8 mouse cellular contexts compared by ENCODE assay signal in the genomic region with DNA sequence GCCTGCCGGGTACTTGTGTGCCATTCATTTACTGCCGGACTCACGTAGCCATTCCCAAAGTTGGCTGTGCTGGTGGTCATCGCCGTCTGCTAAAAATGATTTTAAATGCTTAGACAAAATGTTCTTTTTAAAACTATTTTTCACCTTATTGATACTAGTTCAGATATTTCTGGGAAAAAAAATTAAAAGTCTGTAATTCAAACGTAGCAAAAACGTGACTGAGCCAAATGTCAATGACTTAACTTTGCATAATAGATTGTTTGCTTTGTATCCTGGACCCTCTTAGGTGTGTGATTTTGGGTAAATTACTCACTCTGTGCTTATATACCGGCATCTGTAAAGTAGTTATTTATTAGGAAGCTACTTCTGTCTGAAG. TPM values are rescaled to one million over a fixed set of nuclear protein-coding genes. Genes with fewer than 3 reads are reported as not detected.
DNase-seq lines count a peak whose midpoint lies in the region; ATAC-seq and TF ChIP-seq lines count a peak whose summit lies in the region.

No protein-coding gene starts in this region.

- peak overlapping the region; percentile 73 for H3K4me2 ChIP-seq in heart, embryonic 14.5 days (ENCODE audit: low read length)
- H3K4me2 ChIP-seq in forebrain, embryonic 16.5 days (ENCODE audit: low read length), result peak overlapping the region; percentile 82
- H3K4me2 ChIP-seq in liver, postnatal 0 days (ENCODE audit: low read depth, low read length), result peak overlapping the region; percentile 74

- no peaks in the 10 kb centered on the region for H3K27me3 ChIP-seq in heart, embryonic 14.5 days (ENCODE audit: control insufficient read depth, insufficient read depth, low read length)
- H3K27me3 ChIP-seq in forebrain, embryonic 16.5 days (replicated peaks; ENCODE audit: control insufficient read depth, insufficient read depth, low read length), result no peaks in the 10 kb centered on the region
- H3K27me3 ChIP-seq in liver, postnatal 0 days (ENCODE audit: insufficient read depth, low read length), result no peaks in the 10 kb centered on the region

- TF ChIP-seq CTCF in liver, postnatal 0 days (IDR thresholded peaks at IDR 0.05; ENCODE audit: low read depth), result no peak

- H3K9ac ChIP-seq in heart, embryonic 14.5 days (ENCODE audit: low read length), result peak overlapping the region; percentile 82
- H3K9ac ChIP-seq in ES-E14 (ENCODE audit: insufficient read depth, low read depth, low read length, poor library complexity, severe bottlenecking), result peak overlapping the region; percentile 68
- peak overlapping the region; percentile 63 for H3K9ac ChIP-seq in forebrain, embryonic 16.5 days (replicated peaks; ENCODE audit: low read depth, low read length)
- peak overlapping the region; percentile 65 for H3K9ac ChIP-seq in liver, postnatal 0 days (replicated peaks)

- peak overlapping the region in 1 of 2 experiments; percentile 64; a peak in 2 of 4 replicates for H3K27ac ChIP-seq in heart, embryonic 14.5 days (replicated peaks in 1 of 2; ENCODE audit: control insufficient read depth in 1 of 2, insufficient read depth in 1 of 2, low read depth in 2 of 2, low read length in 2 of 2)
- H3K27ac ChIP-seq in ES-E14 (ENCODE audit: insufficient read depth, low read depth, low read length, poor library complexity, severe bottlenecking), result no peak overlapping the region
- H3K27ac ChIP-seq in forebrain, embryonic 16.5 days (ENCODE audit: low read length), result no peak overlapping the region
- peak overlapping the region; percentile 77 for H3K27ac ChIP-seq in liver, postnatal 0 days (ENCODE audit: low read depth)

- in situ Hi-C loops in ES-E14 (cut with MboI; ENCODE audit: low sequenced_read_pairs in 2 of 2, unreplicated experiment in 2 of 2), result no loop called here

- peaks cover 29% of the 10 kb centered on the region for H3K36me3 ChIP-seq in heart, embryonic 14.5 days (ENCODE audit: control insufficient read depth, insufficient read depth, low read length)
- H3K36me3 ChIP-seq in ES-E14 (ENCODE audit: control insufficient read depth, insufficient read depth, low read length, poor library complexity, severe bottlenecking), result peaks cover 10% of the 10 kb centered on the region
- H3K36me3 ChIP-seq in forebrain, embryonic 16.5 days (ENCODE audit: control insufficient read depth, insufficient read depth), result peaks cover 12% of the 10 kb centered on the region
- peaks cover 11% of the 10 kb centered on the region for H3K36me3 ChIP-seq in liver, postnatal 0 days (replicated peaks; ENCODE audit: insufficient read depth, low read length)

- ATAC-seq in heart, embryonic 14.5 days (ENCODE audit: insufficient number of reproducible peaks, insufficient read depth, low FRiP score, low read depth), result no peak
- ATAC-seq in forebrain, embryonic 16.5 days, result no peak
- no peak for ATAC-seq in liver, postnatal 0 days

- H3K9me3 ChIP-seq in heart, embryonic 14.5 days (ENCODE audit: control insufficient read depth, low read length), result no peaks in the 10 kb centered on the region
- H3K9me3 ChIP-seq in ES-E14 (ENCODE audit: control insufficient read depth, insufficient read depth, low read depth, low read length), result no peaks in the 10 kb centered on the region
- H3K9me3 ChIP-seq in forebrain, embryonic 16.5 days (ENCODE audit: control insufficient read depth, low read length), result no peaks in the 10 kb centered on the region
- H3K9me3 ChIP-seq in liver, postnatal 0 days (ENCODE audit: low read length), result no peaks in the 10 kb centered on the region

- TF ChIP-seq EP300 in liver, postnatal 0 days (IDR thresholded peaks at IDR 0.05; ENCODE audit: low read depth), result no peak

- no peak for DNase-seq in heart, postnatal 14 days
- no peak for DNase-seq in ES-E14 (ENCODE audit: low read depth, low spot score)
- DNase-seq in liver, postnatal 0 days, result no peak
- DNase-seq in cerebellum, postnatal 14 days, result no peak
- DNase-seq in urinary bladder, postnatal 25 days (ENCODE audit: low spot score), result no peak
- DNase-seq in embryo, embryonic 11 days, result no peak

- intact Hi-C loops in heart, postnatal 14 days (cut with DNase I), result loop anchor here (5.0 kb wide), 1 partner anchor 397 kb away; no protein-coding TSS in a partner anchor

- H3K4me1 ChIP-seq in heart, embryonic 14.5 days (ENCODE audit: control insufficient read depth in 2 of 2, insufficient read depth in 2 of 2, low read length in 2 of 2), result peaks cover 6 to 19% of the 10 kb centered on the region in 2 experiments; a peak in 3 of 4 replicates
- H3K4me1 ChIP-seq in ES-E14 (ENCODE audit: control insufficient read depth in 2 of 2, insufficient read depth in 2 of 2, low read length in 2 of 2, poor library complexity in 1 of 2), result peaks cover 0 to 2% of the 10 kb centered on the region in 2 experiments; a peak in 1 of 4 replicates
- peaks cover 10% of the 10 kb centered on the region for H3K4me1 ChIP-seq in forebrain, embryonic 16.5 days (replicated peaks; ENCODE audit: control insufficient read depth, insufficient read depth, low read length)
- peaks cover 10% of the 10 kb centered on the region; the same call in 1 of the 2 replicates for H3K4me1 ChIP-seq in liver, postnatal 0 days (ENCODE audit: insufficient read depth)

- 4% methylated on average over 8 of the region's 8 CpGs for WGBS in heart, embryonic 14.5 days
- 2% methylated on average over 8 of the region's 8 CpGs for WGBS in forebrain, embryonic 16.5 days
- 2% methylated on average over 8 of the region's 8 CpGs for WGBS in liver, postnatal 0 days (ENCODE audit: insufficient replicate concordance)

- peak overlapping the region; percentile 75 to 98 for H3K4me3 ChIP-seq in heart, embryonic 14.5 days (ENCODE audit: control insufficient read depth in 1 of 2, insufficient read depth in 1 of 2, low read depth in 1 of 2, low read length in 2 of 2)
- H3K4me3 ChIP-seq in ES-E14 (ENCODE audit: insufficient read depth in 1 of 2, low read depth in 1 of 2, low read length in 2 of 2, poor library complexity in 1 of 2, severe bottlenecking in 1 of 2), result peak overlapping the region; percentile 72 to 91
- peak overlapping the region; percentile 58 for H3K4me3 ChIP-seq in forebrain, embryonic 16.5 days (replicated peaks; ENCODE audit: low read length)
- peak overlapping the region; percentile 61 for H3K4me3 ChIP-seq in liver, postnatal 0 days (ENCODE audit: low read depth, low read length)

TF ChIP-seq in ES-E14, 5 proteins besides CTCF, POLR2A, EP300 and RAD21:
- TF ChIP-seq ZNF384 (IDR thresholded peaks at IDR 0.05; ENCODE audit: low read depth, low read length) (no peak), ZC3H11A (IDR thresholded peaks at IDR 0.05; ENCODE audit: borderline replicate concordance, low read depth, low read length) (no peak), HCFC1 (IDR thresholded peaks at IDR 0.05; ENCODE audit: borderline replicate concordance, insufficient read depth, low read length) (no peak), CHD2 (IDR thresholded peaks at IDR 0.05; ENCODE audit: low read depth, low read length) (no peak)

RNA-seq across cellular contexts. Expression of a gene that starts 0.5 kb away (rescaled TPM):
- polyA plus RNA-seq in heart, embryonic 14.5 days (2014; fragmentation: Nextera tagmentation; extraction: Ambion mirVana), result 43.6 and 46.3 TPM in 2 replicates
- total RNA-seq in heart, postnatal 14 days (2021), result 10 to 100 TPM; 10.2 to 10.9 TPM
- 47.6 and 53.1 TPM in 2 replicates for total RNA-seq in ES-E14 (2012; rRNA removed)
- 8.9 and 11.3 TPM in 2 replicates for polyA plus RNA-seq in forebrain, embryonic 16.5 days (2015; fragmentation: Nextera tagmentation; extraction: Ambion mirVana)
- polyA plus RNA-seq in liver, postnatal 0 days (2015; fragmentation: Nextera tagmentation; extraction: Ambion mirVana), result 42.5 and 43.6 TPM in 2 replicates

RNA-seq across cellular contexts. Expression of a gene that starts 20.0 kb away (rescaled TPM):
- polyA plus RNA-seq in heart, embryonic 14.5 days (2014; fragmentation: Nextera tagmentation; extraction: Ambion mirVana), result 123 TPM in 2 replicates
- total RNA-seq in heart, postnatal 14 days (2021), result 10 to 100 TPM; 78.8 to 88.3 TPM
- total RNA-seq in ES-E14 (2012; rRNA removed), result 78.1 and 109 TPM in 2 replicates
- 188 and 201 TPM in 2 replicates for polyA plus RNA-seq in forebrain, embryonic 16.5 days (2015; fragmentation: Nextera tagmentation; extraction: Ambion mirVana)
- polyA plus RNA-seq in liver, postnatal 0 days (2015; fragmentation: Nextera tagmentation; extraction: Ambion mirVana), result 57.7 and 60.1 TPM in 2 replicates
